Mouse (Mus musculus): ENCODE measurements at regions not wholly inside any gene's neighbourhood (a gene's known extent, or its start where the extent isn't known, plus 50 kb on each side); places are given as distances from the start of the nearest gene placed in this dataset.

DNA sequence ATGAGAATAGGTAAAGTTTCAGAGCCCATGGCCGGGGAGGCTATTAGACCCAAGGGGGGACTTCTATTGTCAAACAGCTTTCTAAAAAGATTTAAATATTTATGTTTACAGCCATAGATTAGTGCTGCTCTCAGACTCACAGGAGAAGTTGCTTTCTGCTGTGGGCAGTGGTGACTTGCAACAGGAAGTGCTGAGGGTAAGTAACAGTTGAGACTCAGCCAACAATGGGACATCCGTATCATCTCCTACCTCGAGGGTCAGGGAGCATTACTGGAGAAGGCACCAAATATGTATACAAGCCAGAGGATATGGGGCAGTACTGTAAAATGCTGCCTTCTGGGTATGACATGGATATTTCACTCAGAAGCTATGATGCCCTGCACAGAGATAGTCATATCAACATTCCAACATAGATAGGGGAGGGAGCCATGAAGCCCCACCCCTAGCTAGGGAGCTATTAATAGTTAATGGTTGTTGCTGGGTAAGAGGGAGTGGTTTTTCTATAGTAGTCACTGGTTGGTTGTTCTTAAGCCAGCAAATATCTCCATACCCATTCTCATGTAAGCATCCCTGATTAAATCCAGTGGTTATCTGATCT is 92.5 kb upstream of the Hs6st1 start:
- 85% methylated on average over 3 of the region's 3 CpGs for WGBS
- Histone ChIP-seq H3K27me3 (no peaks in the 10 kb centered on the region), H3K4me3 (no peak overlapping the region), H3K9ac (no peak overlapping the region), H3K4me1 (peaks cover 9% of the 10 kb centered on the region), H3K36me3 (no peaks in the 10 kb centered on the region), H3K4me2 (no peak overlapping the region), H3K9me3 (no peaks in the 10 kb centered on the region), H3K27ac (no peak overlapping the region)
- no peak for ATAC-seq (ENCODE audit: insufficient number of reproducible peaks, low FRiP score, low TSS enrichment, low read depth)

DNA sequence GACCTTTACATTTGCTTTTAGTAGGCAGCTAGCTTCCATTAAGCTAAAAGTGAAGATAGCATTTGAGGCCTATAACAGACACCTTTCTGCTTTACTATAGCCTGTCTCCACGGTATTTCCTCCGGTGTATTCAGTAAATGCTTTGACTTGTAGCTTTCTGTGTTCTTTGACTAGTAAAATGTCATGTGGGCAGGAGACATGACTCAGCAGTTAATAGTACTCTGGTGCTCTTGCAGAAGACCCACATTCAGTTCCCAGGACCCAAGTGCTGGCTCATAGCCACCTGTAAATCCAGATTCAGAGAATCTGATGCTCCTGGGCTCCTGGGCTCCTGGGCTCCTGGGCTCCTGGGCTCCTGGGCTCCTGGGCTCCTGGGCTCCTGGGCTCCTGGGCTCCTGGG is 91.7 kb upstream of the Hs6st1 start:
- no peak overlapping the region for H3K9ac ChIP-seq
- ATAC-seq (ENCODE audit: insufficient number of reproducible peaks, low FRiP score, low TSS enrichment, low read depth): no peak
- 54% methylated on average over 2 of the region's 2 CpGs for WGBS

GRCm38 (mm10) chr1:35978116-35978515 is 90.1 kb upstream of the Hs6st1 start:
- no peak for ATAC-seq (ENCODE audit: insufficient number of reproducible peaks, low FRiP score, low TSS enrichment, low read depth)
- H3K27ac ChIP-seq: no peak overlapping the region
- H3K4me1 ChIP-seq: peaks cover 13% of the 10 kb centered on the region
- H3K36me3 ChIP-seq: no peaks in the 10 kb centered on the region
- no peak overlapping the region for H3K9ac ChIP-seq
- 83% methylated on average over 1 of the region's 1 CpGs for WGBS
- no peaks in the 10 kb centered on the region for H3K9me3 ChIP-seq
- H3K4me3 ChIP-seq: no peak overlapping the region
- H3K4me2 ChIP-seq: no peak overlapping the region
- H3K27me3 ChIP-seq: no peaks in the 10 kb centered on the region

More for the DNA sequence above, 91.7 kb upstream of the Hs6st1 start:
- no peaks in the 10 kb centered on the region for H3K36me3 ChIP-seq
- H3K4me2 ChIP-seq: no peak overlapping the region
- peaks cover 9% of the 10 kb centered on the region for H3K4me1 ChIP-seq
- H3K27me3 ChIP-seq: no peaks in the 10 kb centered on the region
- H3K4me3 ChIP-seq: no peak overlapping the region
- H3K27ac ChIP-seq: no peak overlapping the region
- H3K9me3 ChIP-seq: no peaks in the 10 kb centered on the region

GRCm38 (mm10) chr1:35978766-35979165 is 89.4 kb upstream of the Hs6st1 start:
- no peak overlapping the region for H3K9ac ChIP-seq
- H3K27ac ChIP-seq: no peak overlapping the region
- H3K4me3 ChIP-seq: no peak overlapping the region
- H3K36me3 ChIP-seq: no peaks in the 10 kb centered on the region
- no peak for ATAC-seq (ENCODE audit: insufficient number of reproducible peaks, low FRiP score, low TSS enrichment, low read depth)
- no peaks in the 10 kb centered on the region for H3K27me3 ChIP-seq
- WGBS: 62% methylated on average over 4 of the region's 4 CpGs
- no peaks in the 10 kb centered on the region for H3K9me3 ChIP-seq
- H3K4me1 ChIP-seq: peaks cover 7% of the 10 kb centered on the region
- H3K4me2 ChIP-seq: no peak overlapping the region

DNA sequence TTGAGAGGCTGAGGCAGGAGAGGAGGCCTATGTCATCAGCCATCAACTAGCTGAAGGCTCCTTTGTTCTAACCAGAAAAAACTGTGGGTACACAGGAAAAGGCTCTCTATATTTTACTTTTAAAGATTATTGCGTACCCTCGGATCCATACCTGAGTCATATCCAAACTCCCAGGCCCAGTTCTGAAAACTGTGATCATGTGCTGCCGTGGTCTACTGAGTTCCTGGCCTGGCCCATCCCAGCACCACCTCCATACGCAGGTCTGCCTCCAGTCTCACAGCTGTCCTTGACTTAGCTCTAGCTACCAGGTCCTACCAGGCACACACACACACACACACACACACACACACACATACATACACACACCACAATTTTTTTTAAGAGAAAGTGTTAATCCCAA is 87.0 kb upstream of the Hs6st1 start:
- Histone ChIP-seq H3K27me3 (no peaks in the 10 kb centered on the region), H3K9me3 (no peaks in the 10 kb centered on the region), H3K4me1 (peaks cover 6% of the 10 kb centered on the region; the same call in 1 of the 2 replicates), H3K4me2 (no peak overlapping the region), H3K36me3 (no peaks in the 10 kb centered on the region), H3K27ac (no peak overlapping the region), H3K9ac (no peak overlapping the region), H3K4me3 (no peak overlapping the region)
- WGBS: 91% methylated on average over 4 of the region's 4 CpGs
- no peak for ATAC-seq (ENCODE audit: insufficient number of reproducible peaks, low FRiP score, low TSS enrichment, low read depth)

DNA sequence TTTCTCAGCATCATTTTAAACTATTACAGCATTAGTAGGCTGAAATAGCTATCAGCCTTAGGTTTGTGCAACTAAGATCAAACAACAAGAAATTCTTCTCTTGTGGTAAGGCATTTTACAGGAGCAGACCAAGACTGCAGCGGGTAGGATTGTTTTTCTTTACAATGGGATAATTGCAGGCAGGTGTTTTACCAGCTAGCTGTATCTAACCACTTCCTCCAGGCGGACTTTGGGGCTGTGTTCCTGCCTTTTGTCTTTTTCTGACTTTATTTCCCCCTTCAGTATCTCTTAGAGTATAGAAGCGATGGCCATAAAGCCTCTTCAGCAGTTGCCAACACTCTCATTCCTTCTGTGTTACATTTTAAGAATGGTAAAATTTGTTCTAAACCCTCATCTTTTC is 84.8 kb upstream of the Hs6st1 start:
- ATAC-seq (ENCODE audit: insufficient number of reproducible peaks, low FRiP score, low TSS enrichment, low read depth): no peak
- 52% methylated on average over 3 of the region's 3 CpGs for WGBS

DNA sequence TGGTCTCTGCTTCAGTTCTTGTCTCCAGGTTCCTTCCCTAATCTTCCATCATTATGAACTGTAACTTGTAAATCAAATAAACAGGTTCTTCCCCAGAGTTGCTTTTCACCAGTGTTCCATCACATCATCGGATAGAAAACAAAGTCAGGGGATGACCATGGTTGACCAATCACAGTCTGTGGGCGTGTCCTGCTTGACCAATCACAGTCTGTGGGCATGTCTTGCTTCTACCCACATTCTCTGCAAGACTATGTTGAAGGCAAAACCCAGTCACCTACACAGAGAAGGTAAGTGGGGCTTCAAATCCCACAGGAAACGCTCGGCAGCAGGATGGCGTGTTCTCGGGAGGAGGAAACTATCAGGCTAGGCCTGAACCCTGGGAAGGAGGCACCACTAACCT is 82.9 kb upstream of the Hs6st1 start:
- H3K4me2 ChIP-seq: no peak overlapping the region
- no peaks in the 10 kb centered on the region for H3K27me3 ChIP-seq
- no peak overlapping the region for H3K4me3 ChIP-seq
- 0 out of 2 replicates have a peak, but pooled peaks cover 4% of the 10 kb centered on the region for H3K9me3 ChIP-seq
- no peak overlapping the region for H3K9ac ChIP-seq
- H3K36me3 ChIP-seq: no peaks in the 10 kb centered on the region
- peaks cover 14% of the 10 kb centered on the region; the same call in 1 of the 2 replicates for H3K4me1 ChIP-seq
- no peak for ATAC-seq (ENCODE audit: insufficient number of reproducible peaks, low FRiP score, low TSS enrichment, low read depth)
- no peak overlapping the region for H3K27ac ChIP-seq
- 92% methylated on average over 6 of the region's 6 CpGs for WGBS

More for the DNA sequence above, 84.8 kb upstream of the Hs6st1 start:
- Histone ChIP-seq H3K4me1 (peaks cover 14% of the 10 kb centered on the region; the same call in 1 of the 2 replicates), H3K27ac (no peak overlapping the region), H3K4me3 (no peak overlapping the region), H3K9me3 (no peaks in the 10 kb centered on the region), H3K9ac (no peak overlapping the region), H3K27me3 (no peaks in the 10 kb centered on the region), H3K4me2 (no peak overlapping the region), H3K36me3 (no peaks in the 10 kb centered on the region)

DNA sequence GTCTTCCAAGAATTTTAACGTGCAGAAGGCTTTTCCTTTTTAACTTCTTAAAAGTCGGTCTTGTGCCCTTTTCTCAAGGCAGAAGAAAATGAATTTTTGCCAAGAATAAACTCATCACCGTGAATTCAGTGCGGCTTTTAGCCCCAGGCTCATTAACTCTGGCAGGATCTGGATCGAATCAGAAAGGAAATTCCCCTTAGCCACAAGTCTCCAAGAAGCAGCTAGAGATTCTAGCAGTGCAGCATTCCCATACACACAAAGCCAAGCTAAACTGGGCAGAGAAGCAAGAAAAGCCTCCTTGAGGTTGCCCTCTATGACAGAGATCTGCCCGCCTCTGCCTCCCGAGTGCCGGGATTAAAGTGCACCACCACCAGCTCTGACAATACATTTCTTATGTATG is 81.5 kb upstream of the Hs6st1 start:
- Histone ChIP-seq H3K9me3 (0 out of 2 replicates have a peak, but pooled peaks cover 7% of the 10 kb centered on the region), H3K36me3 (no peaks in the 10 kb centered on the region), H3K4me2 (no peak overlapping the region), H3K4me3 (no peak overlapping the region), H3K9ac (no peak overlapping the region), H3K27me3 (no peaks in the 10 kb centered on the region), H3K27ac (peak overlapping the region; percentile 77), H3K4me1 (peaks cover 14% of the 10 kb centered on the region; the same call in 1 of the 2 replicates)
- ATAC-seq (ENCODE audit: insufficient number of reproducible peaks, low FRiP score, low TSS enrichment, low read depth): 0 out of 2 replicates have a peak, but pooled peaks have one; percentile 40
- 43% methylated on average over 8 of the region's 8 CpGs for WGBS

DNA sequence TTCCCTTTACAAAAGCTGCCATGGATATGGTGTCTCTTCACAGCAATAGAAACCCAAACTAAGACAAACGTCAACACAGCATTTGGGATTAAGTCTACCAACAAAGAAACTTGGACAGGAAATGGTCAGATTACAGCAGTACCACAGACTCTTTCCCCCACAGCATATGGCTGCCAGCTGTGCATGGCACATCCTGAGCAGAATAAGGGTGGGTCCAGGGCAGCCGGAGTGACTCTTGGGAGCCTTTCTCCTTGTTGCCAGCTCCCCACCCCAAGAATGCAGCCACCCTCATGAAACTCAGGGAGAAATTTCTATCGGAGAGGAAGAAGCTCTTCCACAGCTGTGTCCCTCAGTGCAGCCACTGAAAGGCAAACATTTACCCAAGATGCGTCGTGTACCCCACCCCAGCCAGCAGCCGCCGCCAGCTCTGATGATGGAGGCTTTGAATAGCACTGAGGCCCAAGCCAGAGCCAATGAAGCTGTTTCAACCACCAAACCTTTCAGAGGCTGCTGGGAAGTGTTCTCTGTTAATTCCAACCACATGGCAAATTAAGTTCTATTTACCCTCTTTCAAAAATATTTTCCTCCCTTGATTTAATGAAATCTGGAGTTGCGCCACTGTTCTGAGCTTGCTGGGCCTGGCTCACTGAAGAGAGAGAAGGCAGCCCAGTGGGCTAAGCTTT is 75.8 kb upstream of the Hs6st1 start:
- H3K4me3 ChIP-seq: no peak overlapping the region
- H3K27me3 ChIP-seq: no peaks in the 10 kb centered on the region
- no peak overlapping the region for H3K9ac ChIP-seq
- H3K4me1 ChIP-seq: peaks cover 17% of the 10 kb centered on the region
- no peak overlapping the region for H3K4me2 ChIP-seq
- 0 out of 2 replicates have a peak, but pooled peaks cover 7% of the 10 kb centered on the region for H3K9me3 ChIP-seq
- H3K27ac ChIP-seq: peak overlapping the region; percentile 70
- whole genome bisulfite sequencing: 44% methylated on average over 8 of the region's 8 CpGs
- H3K36me3 ChIP-seq: no peaks in the 10 kb centered on the region
- peak; percentile 79 for ATAC-seq (ENCODE audit: insufficient number of reproducible peaks, low FRiP score, low TSS enrichment, low read depth)

- H3K27ac ChIP-seq: peak overlapping the region; percentile 70
- 0 out of 2 replicates have a peak, but pooled peaks cover 7% of the 10 kb centered on the region for H3K9me3 ChIP-seq
- H3K27me3 ChIP-seq: no peaks in the 10 kb centered on the region
- no peak overlapping the region for H3K9ac ChIP-seq
- peaks cover 17% of the 10 kb centered on the region for H3K4me1 ChIP-seq
- H3K4me2 ChIP-seq: no peak overlapping the region
- H3K36me3 ChIP-seq: no peaks in the 10 kb centered on the region
- WGBS: 50% methylated on average over 3 of the region's 3 CpGs
- H3K4me3 ChIP-seq: no peak overlapping the region
- ATAC-seq (ENCODE audit: insufficient number of reproducible peaks, low FRiP score, low TSS enrichment, low read depth): no peak
Measured at GRCm38 (mm10) chr1:35992937-35993336, 75.3 kb upstream of the Hs6st1 start.

GRCm38 (mm10) chr1:35995691-35996090 is 72.5 kb upstream of the Hs6st1 start:
- no peaks in the 10 kb centered on the region for H3K9me3 ChIP-seq
- no peak for ATAC-seq (ENCODE audit: insufficient number of reproducible peaks, low FRiP score, low TSS enrichment, low read depth)
- H3K27me3 ChIP-seq: no peaks in the 10 kb centered on the region
- H3K9ac ChIP-seq: no peak overlapping the region
- H3K36me3 ChIP-seq: no peaks in the 10 kb centered on the region
- no peak overlapping the region for H3K4me3 ChIP-seq
- H3K4me1 ChIP-seq: peaks cover 17% of the 10 kb centered on the region
- H3K27ac ChIP-seq: no peak overlapping the region
- no peak overlapping the region for H3K4me2 ChIP-seq
- WGBS: 63% methylated on average over 6 of the region's 6 CpGs

DNA sequence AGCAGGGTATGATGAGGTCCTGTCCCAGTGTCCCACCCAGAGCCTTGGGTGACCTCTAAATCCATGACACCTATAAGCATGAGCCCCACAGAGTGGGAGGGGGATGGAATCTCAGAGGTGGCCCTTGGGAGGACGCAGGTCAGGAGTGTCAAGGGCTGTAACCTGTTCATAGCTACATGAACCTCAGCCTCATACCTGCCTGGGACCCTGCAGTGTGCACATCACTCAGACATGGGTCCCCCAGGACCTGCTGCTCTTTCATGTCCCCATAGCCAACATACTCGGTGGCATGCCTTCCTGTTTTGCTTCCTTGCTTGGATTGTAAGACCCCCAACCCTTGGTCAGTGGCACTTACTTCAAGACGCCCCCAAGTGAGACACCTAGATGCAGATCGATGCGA is 66.9 kb upstream of the Hs6st1 start:
- no peaks in the 10 kb centered on the region for H3K36me3 ChIP-seq
- no peak overlapping the region for H3K4me2 ChIP-seq
- H3K27ac ChIP-seq: no peak overlapping the region
- no peaks in the 10 kb centered on the region for H3K27me3 ChIP-seq
- no peaks in the 10 kb centered on the region for H3K9me3 ChIP-seq
- H3K4me1 ChIP-seq: peaks cover 7% of the 10 kb centered on the region; the same call in 1 of the 2 replicates
- WGBS: 93% methylated on average over 5 of the region's 5 CpGs
- no peak overlapping the region for H3K4me3 ChIP-seq
- no peak for ATAC-seq (ENCODE audit: insufficient number of reproducible peaks, low FRiP score, low TSS enrichment, low read depth)
- no peak overlapping the region for H3K9ac ChIP-seq
